8 mouse cellular contexts compared by ENCODE assay signal in the genomic region with DNA sequence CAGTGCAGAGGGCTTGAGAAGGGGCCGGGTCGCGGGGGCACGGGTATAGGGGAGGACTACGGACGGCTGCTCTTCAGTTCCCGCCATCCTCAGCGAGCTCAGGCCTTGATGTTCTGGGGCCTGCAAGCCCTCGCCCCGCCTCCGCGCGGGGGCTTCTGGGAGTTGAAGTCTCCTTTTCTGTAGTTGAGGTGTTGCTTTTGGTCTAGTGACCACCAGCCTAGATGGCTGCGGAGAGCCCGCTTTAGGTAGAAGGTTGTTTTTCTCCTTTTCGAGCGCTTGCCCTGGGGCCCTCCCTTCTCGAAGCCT. TPM values are rescaled to one million over a fixed set of nuclear protein-coding genes. Genes with fewer than 3 reads are reported as not detected.
DNase-seq lines count a peak whose midpoint lies in the region; ATAC-seq and TF ChIP-seq lines count a peak whose summit lies in the region.

No protein-coding gene starts in this region.

- TF ChIP-seq EP300 in MEL (IDR thresholded peaks at IDR 0.05; ENCODE audit: low read depth in 1 of 2, low read length in 2 of 2) = no peak

- no peaks in the 10 kb centered on the region for H3K9me3 ChIP-seq in MEL (replicated peaks; ENCODE audit: insufficient read depth, low read length)
- H3K9me3 ChIP-seq in forebrain, postnatal 0 days (ENCODE audit: low read length) = no peaks in the 10 kb centered on the region
- no peaks in the 10 kb centered on the region for H3K9me3 ChIP-seq in lung, embryonic 14.5 days (ENCODE audit: low read depth, low read length)

- H3K4me1 ChIP-seq in MEL (ENCODE audit: control insufficient read depth in 1 of 2, insufficient read depth in 2 of 2, low read length in 2 of 2) = peaks cover 12 to 27% of the 10 kb centered on the region in 2 experiments
- peaks cover 15% of the 10 kb centered on the region for H3K4me1 ChIP-seq in forebrain, postnatal 0 days (ENCODE audit: insufficient read depth)
- 0 out of 2 replicates have a peak, but pooled peaks cover 3% of the 10 kb centered on the region for H3K4me1 ChIP-seq in lung, embryonic 14.5 days (ENCODE audit: insufficient read depth)

- no peak for TF ChIP-seq RAD21 in MEL (IDR thresholded peaks at IDR 0.05; ENCODE audit: low read depth, low read length)

- TF ChIP-seq CTCF in MEL (IDR thresholded peaks at IDR 0.05 in 2 of 3, conservative IDR thresholded peaks at IDR 0.05 in 1 of 3; ENCODE audit: control insufficient read depth in 1 of 3, insufficient read depth in 1 of 3, low read depth in 2 of 3, low read length in 3 of 3, poor library complexity in 1 of 3, severe bottlenecking in 1 of 3) = no peak
- TF ChIP-seq CTCF in forebrain, postnatal 0 days (IDR thresholded peaks at IDR 0.05; ENCODE audit: low read depth) = no peak
- no peak for TF ChIP-seq CTCF in lung, embryonic 14.5 days (IDR thresholded peaks at IDR 0.05; ENCODE audit: low read depth)

- H3K9ac ChIP-seq in MEL (ENCODE audit: control insufficient read depth, low read depth, low read length, poor library complexity, severe bottlenecking) = peak overlapping the region; percentile 94
- peak overlapping the region; percentile 71 for H3K9ac ChIP-seq in forebrain, postnatal 0 days
- H3K9ac ChIP-seq in lung, embryonic 14.5 days = peak overlapping the region; percentile 78

- peak; percentile 90 for ATAC-seq in forebrain, postnatal 0 days
- peak; percentile 72 to 82 for ATAC-seq in hematopoietic stem cell, adult 5-6 weeks (replicated peaks in 1 of 2; ENCODE audit: insufficient read depth in 1 of 2, low FRiP score in 2 of 2, low TSS enrichment in 1 of 2, low read depth in 1 of 2, poor library complexity in 2 of 2, severe bottlenecking in 2 of 2)
- ATAC-seq in lung, embryonic 14.5 days (ENCODE audit: insufficient read depth) = peak; percentile 90
- ATAC-seq in neutrophil, adult 5-6 weeks (ENCODE audit: extremely low read depth, insufficient number of reproducible peaks, low FRiP score, poor library complexity, severe bottlenecking) = peak; percentile 60

- WGBS in forebrain, postnatal 0 days = 2% methylated on average over 18 of the region's 18 CpGs
- WGBS in lung, embryonic 14.5 days = under 1% methylated on average over 18 of the region's 18 CpGs

- H3K36me3 ChIP-seq in MEL (ENCODE audit: control insufficient read depth in 1 of 2, insufficient read depth in 2 of 2, low read length in 2 of 2) = peaks cover 21 to 42% of the 10 kb centered on the region in 2 experiments
- H3K36me3 ChIP-seq in forebrain, postnatal 0 days (ENCODE audit: insufficient read depth) = peaks cover 12% of the 10 kb centered on the region
- peaks cover 20% of the 10 kb centered on the region for H3K36me3 ChIP-seq in lung, embryonic 14.5 days (ENCODE audit: insufficient read depth)

- peak overlapping the region; percentile 58 for H3K27ac ChIP-seq in MEL (ENCODE audit: control insufficient read depth, low read depth, low read length)
- H3K27ac ChIP-seq in forebrain, postnatal 0 days (ENCODE audit: low read depth, low read length) = peak overlapping the region; percentile 84
- H3K27ac ChIP-seq in lung, embryonic 14.5 days (ENCODE audit: low read depth) = peak overlapping the region; percentile 88; the same call in 1 of the 2 replicates

- TF ChIP-seq POLR2A in MEL (IDR thresholded peaks at IDR 0.05; ENCODE audit: control insufficient read depth in 1 of 2, insufficient read depth in 1 of 2, low read depth in 1 of 2, low read length in 2 of 2, poor library complexity in 1 of 2) = peak; percentile 60 to 72; a peak in 2 of 4 replicates

- H3K79me2 ChIP-seq in MEL (ENCODE audit: control insufficient read depth, insufficient read depth, low read length, poor library complexity) = peaks cover 20% of the 10 kb centered on the region

- H3K27me3 ChIP-seq in MEL (ENCODE audit: control insufficient read depth in 1 of 2, insufficient read depth in 2 of 2, low read length in 2 of 2) = no peaks in the 10 kb centered on the region
- no peaks in the 10 kb centered on the region for H3K27me3 ChIP-seq in forebrain, postnatal 0 days (ENCODE audit: insufficient read depth, low read length)
- no peaks in the 10 kb centered on the region for H3K27me3 ChIP-seq in lung, embryonic 14.5 days (ENCODE audit: insufficient read depth, low read length)

- DNase-seq in MEL (ENCODE audit: low read depth, low spot score) = peak; percentile 97
- DNase-seq in cerebellum, adult 18-20 months = peak; percentile 89 to 92
- peak; percentile 89 for DNase-seq in forebrain, postnatal 0 days
- peak; percentile 64 to 80 for DNase-seq in layer of hippocampus, adult 8-10 months (ENCODE audit: low spot score in 2 of 2)
- DNase-seq in lung, embryonic 14.5 days = peak; percentile 95
- peak; percentile 80 to 85 for DNase-seq in thymus, adult 18-20 months

- peak overlapping the region; percentile 60 for H3K4me2 ChIP-seq in forebrain, postnatal 0 days (ENCODE audit: low read depth)
- peak overlapping the region; percentile 85 for H3K4me2 ChIP-seq in lung, embryonic 14.5 days

- peak overlapping the region; percentile 78 to 84 for H3K4me3 ChIP-seq in MEL (ENCODE audit: control insufficient read depth in 1 of 2, insufficient read depth in 1 of 2, low read depth in 2 of 2, low read length in 2 of 2)
- peak overlapping the region; percentile 65 for H3K4me3 ChIP-seq in forebrain, postnatal 0 days (ENCODE audit: low read depth, low read length)
- H3K4me3 ChIP-seq in lung, embryonic 14.5 days (ENCODE audit: low read depth, low read length) = peak overlapping the region; percentile 95

TF ChIP-seq in MEL, 35 proteins besides CTCF, POLR2A, EP300 and RAD21:
- TF ChIP-seq E2F4 (IDR thresholded peaks at IDR 0.05; ENCODE audit: borderline replicate concordance, low read depth, low read length) = peak; percentile 75; the same call in 1 of the 2 replicates
- peak; percentile 59; the same call in 1 of the 2 replicates for TF ChIP-seq SIN3A (IDR thresholded peaks at IDR 0.05; ENCODE audit: low read length)
- peak; percentile 35; the same call in 1 of the 2 replicates for TF ChIP-seq TCF12 (IDR thresholded peaks at IDR 0.05; ENCODE audit: low read depth, low read length)
- TF ChIP-seq HCFC1 (IDR thresholded peaks at IDR 0.05; ENCODE audit: low read depth, low read length) = peak; percentile 91
- no peak for TF ChIP-seq BHLHE40 (IDR thresholded peaks at IDR 0.05; ENCODE audit: borderline replicate concordance, low read depth, low read length)
- TF ChIP-seq MXI1 (IDR thresholded peaks at IDR 0.05; ENCODE audit: low read depth, low read length) = peak; percentile 18
- TF ChIP-seq NELFE (IDR thresholded peaks at IDR 0.05; ENCODE audit: low read depth, low read length) = peak; percentile 43; the same call in 1 of the 2 replicates
- TF ChIP-seq GABPA (IDR thresholded peaks at IDR 0.05; ENCODE audit: low read depth, low read length) = no peak

RNA-seq across cellular contexts. Expression of a gene that starts 0.5 kb away (rescaled TPM):
- total RNA-seq in MEL (2012; rRNA removed) = 35.4 and 36.7 TPM in 2 replicates
- 100 to 1,000 TPM in 1 of 2 experiments, 10 to 100 TPM in 1; 30.2 to 109 TPM for polyA plus RNA-seq in MEL (2012; ENCODE audit: insufficient read depth in 1 of 2, insufficient read length in 2 of 2, low read depth in 1 of 2, low replicate concordance in 2 of 2, missing spikeins in 1 of 2)
- 42.7 and 50.0 TPM in 2 replicates for total RNA-seq in forebrain, postnatal 0 days (2014; rRNA removed)
- 11.1 and 16.1 TPM in 2 replicates for polyA plus RNA-seq in forebrain, postnatal 0 days (2015; fragmentation: Nextera tagmentation; extraction: Ambion mirVana)
- total RNA-seq in hematopoietic stem cell, adult 5-6 weeks (2017) = 59.2 and 61.2 TPM in 2 replicates
- total RNA-seq in layer of hippocampus, adult 8-10 months (2022) = 10 to 100 TPM; 37.3 to 50.4 (median 42.3) TPM
- polyA plus RNA-seq in lung, embryonic 14.5 days (2014; fragmentation: Nextera tagmentation; extraction: Ambion mirVana) = 40.6 and 43.9 TPM in 2 replicates
- 48.7 and 56.7 TPM in 2 replicates for total RNA-seq in neutrophil, adult 5-6 weeks (2017)

RNA-seq across cellular contexts. Expression of a gene that starts 57.5 kb away (rescaled TPM):
- 0.10 and 0.15 TPM in 2 replicates for total RNA-seq in MEL (2012; rRNA removed)
- polyA plus RNA-seq in MEL (2012; ENCODE audit: insufficient read depth in 1 of 2, insufficient read length in 2 of 2, low read depth in 1 of 2, low replicate concordance in 2 of 2, missing spikeins in 1 of 2) = under 1 TPM in 1 of 2 experiments, not detected in 1; 0.47 TPM
- total RNA-seq in forebrain, postnatal 0 days (2014; rRNA removed) = 35.9 and 54.7 TPM in 2 replicates
- 8.2 and 12.1 TPM in 2 replicates for polyA plus RNA-seq in forebrain, postnatal 0 days (2015; fragmentation: Nextera tagmentation; extraction: Ambion mirVana)
- total RNA-seq in hematopoietic stem cell, adult 5-6 weeks (2017) = 0.19 and 2.2 TPM in 2 replicates
- total RNA-seq in layer of hippocampus, adult 8-10 months (2022) = 10 to 100 TPM; 25.4 to 27.7 (median 26.1) TPM
- 1.7 and 2.1 TPM in 2 replicates for polyA plus RNA-seq in lung, embryonic 14.5 days (2014; fragmentation: Nextera tagmentation; extraction: Ambion mirVana)
- total RNA-seq in neutrophil, adult 5-6 weeks (2017) = 0.25 TPM in 1 of 2 replicates, not detected in the other

Comparison
In these comparisons a context has a peak if more than half of its experiments do, and no peak if none do; other contexts are left out.
1. Peak in every context shown above with its lines: DNase-seq, ATAC-seq, H3K4me3 ChIP-seq and H3K27ac ChIP-seq.